8 mouse cellular contexts compared by ENCODE assay signal in the genomic region with DNA sequence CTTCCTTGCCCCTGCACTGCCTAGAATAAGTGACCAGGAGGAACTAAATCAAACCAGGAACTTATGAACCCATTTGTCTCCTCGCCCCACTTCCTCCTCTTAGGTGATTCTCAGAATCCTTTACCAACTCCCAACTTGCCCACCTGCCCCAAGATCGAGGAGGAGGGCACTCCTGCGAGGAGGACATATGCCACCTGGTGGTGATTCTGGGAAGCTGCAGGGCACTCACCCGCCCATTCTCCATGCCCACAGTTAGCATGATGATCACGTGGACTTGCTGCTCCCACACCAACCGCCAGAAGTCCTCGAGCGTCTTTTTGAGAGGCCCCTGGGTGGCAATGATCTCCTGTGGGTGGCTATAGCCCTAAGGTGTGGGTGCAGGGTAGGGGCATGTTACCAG. TPM values are rescaled to one million over a fixed set of nuclear protein-coding genes. Genes with fewer than 3 reads are reported as not detected.
DNase-seq lines count a peak whose midpoint lies in the region; ATAC-seq lines count a peak whose summit lies in the region.

No protein-coding gene starts in this region.

- H3K27me3 ChIP-seq in forebrain, embryonic 10.5 days (ENCODE audit: poor library complexity, severe bottlenecking): peaks cover 28% of the 10 kb centered on the region
- H3K27me3 ChIP-seq in forebrain, embryonic 15.5 days: no peaks in the 10 kb centered on the region
- H3K27me3 ChIP-seq in embryonic facial prominence, embryonic 14.5 days (replicated peaks; ENCODE audit: control insufficient read depth, insufficient read depth, low read length): no peaks in the 10 kb centered on the region

- intact Hi-C loops in left cerebral cortex, postnatal 4 days (cut with DNase I): loop anchor here (5.0 kb wide), 1 partner anchor 125 kb away; no protein-coding TSS in a partner anchor

- H3K4me2 ChIP-seq in forebrain, embryonic 15.5 days (replicated peaks): no peak overlapping the region
- no peak overlapping the region for H3K4me2 ChIP-seq in embryonic facial prominence, embryonic 14.5 days (ENCODE audit: low read depth, low read length)

- peaks cover 9% of the 10 kb centered on the region for H3K4me1 ChIP-seq in forebrain, embryonic 10.5 days
- H3K4me1 ChIP-seq in forebrain, embryonic 15.5 days: no peaks in the 10 kb centered on the region
- H3K4me1 ChIP-seq in embryonic facial prominence, embryonic 14.5 days (ENCODE audit: control insufficient read depth, insufficient read depth, low read length): no peaks in the 10 kb centered on the region

- WGBS in forebrain, embryonic 10.5 days: 12% methylated on average over 8 of the region's 8 CpGs
- 9% methylated on average over 8 of the region's 8 CpGs for WGBS in forebrain, embryonic 15.5 days
- 11% methylated on average over 8 of the region's 8 CpGs for WGBS in embryonic facial prominence, embryonic 14.5 days

- H3K27ac ChIP-seq in forebrain, embryonic 10.5 days: no peak overlapping the region
- H3K27ac ChIP-seq in forebrain, embryonic 15.5 days (replicated peaks): no peak overlapping the region
- no peak overlapping the region for H3K27ac ChIP-seq in embryonic facial prominence, embryonic 14.5 days (replicated peaks; ENCODE audit: low read depth, low read length)

- H3K9me3 ChIP-seq in forebrain, embryonic 10.5 days: no peaks in the 10 kb centered on the region
- no peaks in the 10 kb centered on the region for H3K9me3 ChIP-seq in forebrain, embryonic 15.5 days
- no peaks in the 10 kb centered on the region for H3K9me3 ChIP-seq in embryonic facial prominence, embryonic 14.5 days (ENCODE audit: control insufficient read depth, low read length)

- no peak overlapping the region for H3K9ac ChIP-seq in forebrain, embryonic 15.5 days (replicated peaks)
- H3K9ac ChIP-seq in embryonic facial prominence, embryonic 14.5 days (ENCODE audit: low read depth, low read length): no peak overlapping the region

- H3K4me3 ChIP-seq in forebrain, embryonic 10.5 days: no peak overlapping the region
- no peak overlapping the region for H3K4me3 ChIP-seq in forebrain, embryonic 15.5 days
- H3K4me3 ChIP-seq in embryonic facial prominence, embryonic 14.5 days (ENCODE audit: low read depth, low read length): no peak overlapping the region

- DNase-seq in forebrain, embryonic 10.5 days (ENCODE audit: extremely low spot score, low spot score): peak; percentile 62
- DNase-seq in urinary bladder, postnatal 25 days (ENCODE audit: low spot score): peak; percentile 30
- no peak for DNase-seq in urinary bladder, adult 2 months (ENCODE audit: low spot score)
- no peak for DNase-seq in embryonic facial prominence, embryonic 14.5 days (ENCODE audit: low spot score)
- peak; percentile 47 for DNase-seq in left cerebral cortex, postnatal 4 days
- DNase-seq in naive thymus-derived CD4-positive, alpha-beta T cell, adult 2 months (ENCODE audit: low read depth): peak; percentile 89
- no peak for DNase-seq in frontal cortex, postnatal 10 days (ENCODE audit: low spot score in 2 of 2)

- ATAC-seq in forebrain, embryonic 15.5 days (replicated peaks): no peak
- ATAC-seq in embryonic facial prominence, embryonic 14.5 days (ENCODE audit: low read depth): 0 out of 2 replicates have a peak, but pooled peaks have one; percentile 30

- H3K36me3 ChIP-seq in forebrain, embryonic 10.5 days (replicated peaks): no peaks in the 10 kb centered on the region
- no peaks in the 10 kb centered on the region for H3K36me3 ChIP-seq in forebrain, embryonic 15.5 days
- no peaks in the 10 kb centered on the region for H3K36me3 ChIP-seq in embryonic facial prominence, embryonic 14.5 days (ENCODE audit: control insufficient read depth, insufficient read depth, low read length)

RNA-seq across cellular contexts. Expression of gene Lgr6, which starts 7.6 kb away (rescaled TPM):
- polyA plus RNA-seq in forebrain, embryonic 10.5 days (2016; fragmentation: Nextera tagmentation; extraction: Ambion mirVana): 0.07 and 0.14 TPM in 2 replicates
- polyA plus RNA-seq in forebrain, embryonic 15.5 days (2015; fragmentation: Nextera tagmentation; extraction: Ambion mirVana): 0.41 and 0.61 TPM in 2 replicates
- 0.34 and 0.55 TPM in 2 replicates for polyA plus RNA-seq in urinary bladder, adult 2 months (2012; rRNA removed)
- 7.0 and 7.5 TPM in 2 replicates for polyA plus RNA-seq in embryonic facial prominence, embryonic 14.5 days (2014; fragmentation: Nextera tagmentation; extraction: Ambion mirVana)
- 1 to 10 TPM; 1.6 to 2.3 TPM for total RNA-seq in left cerebral cortex, postnatal 4 days (2021)

RNA-seq across cellular contexts. Expression of gene Ptpn7, which starts 19.8 kb away (rescaled TPM):
- polyA plus RNA-seq in forebrain, embryonic 10.5 days (2016; fragmentation: Nextera tagmentation; extraction: Ambion mirVana): 1.9 and 2.3 TPM in 2 replicates
- polyA plus RNA-seq in forebrain, embryonic 15.5 days (2015; fragmentation: Nextera tagmentation; extraction: Ambion mirVana): 0.23 and 0.24 TPM in 2 replicates
- 2.6 and 2.7 TPM in 2 replicates for polyA plus RNA-seq in urinary bladder, adult 2 months (2012; rRNA removed)
- 2.1 and 2.7 TPM in 2 replicates for polyA plus RNA-seq in embryonic facial prominence, embryonic 14.5 days (2014; fragmentation: Nextera tagmentation; extraction: Ambion mirVana)
- under 1 TPM; 0.10 to 0.24 TPM for total RNA-seq in left cerebral cortex, postnatal 4 days (2021)

RNA-seq across cellular contexts. Expression of gene Arl8a, which starts 34.0 kb away (rescaled TPM):
- polyA plus RNA-seq in forebrain, embryonic 10.5 days (2016; fragmentation: Nextera tagmentation; extraction: Ambion mirVana): 37.6 and 39.2 TPM in 2 replicates
- 301 and 307 TPM in 2 replicates for polyA plus RNA-seq in forebrain, embryonic 15.5 days (2015; fragmentation: Nextera tagmentation; extraction: Ambion mirVana)
- polyA plus RNA-seq in urinary bladder, adult 2 months (2012; rRNA removed): 115 and 118 TPM in 2 replicates
- polyA plus RNA-seq in embryonic facial prominence, embryonic 14.5 days (2014; fragmentation: Nextera tagmentation; extraction: Ambion mirVana): 73.8 and 74.7 TPM in 2 replicates
- total RNA-seq in left cerebral cortex, postnatal 4 days (2021): 100 to 1,000 TPM; 508 to 512 TPM

RNA-seq across cellular contexts. Expression of gene Gpr37l1, which starts 54.8 kb away (rescaled TPM):
- not detected in 2 replicates for polyA plus RNA-seq in forebrain, embryonic 10.5 days (2016; fragmentation: Nextera tagmentation; extraction: Ambion mirVana)
- polyA plus RNA-seq in forebrain, embryonic 15.5 days (2015; fragmentation: Nextera tagmentation; extraction: Ambion mirVana): 0.31 and 0.33 TPM in 2 replicates
- 6.8 and 7.3 TPM in 2 replicates for polyA plus RNA-seq in urinary bladder, adult 2 months (2012; rRNA removed)
- polyA plus RNA-seq in embryonic facial prominence, embryonic 14.5 days (2014; fragmentation: Nextera tagmentation; extraction: Ambion mirVana): 0.34 and 0.47 TPM in 2 replicates
- 10 to 100 TPM; 15.8 to 18.8 TPM for total RNA-seq in left cerebral cortex, postnatal 4 days (2021)

Comparison
In these comparisons a context has a peak if more than half of its experiments do, and no peak if none do; other contexts are left out.
1. DNase-seq: peak in forebrain, embryonic 10.5 days (single experiment), urinary bladder, postnatal 25 days (single experiment), left cerebral cortex, postnatal 4 days (single experiment) and naive thymus-derived CD4-positive, alpha-beta T cell, adult 2 months (single experiment); none in urinary bladder, adult 2 months (single experiment), embryonic facial prominence, embryonic 14.5 days (single experiment) and frontal cortex, postnatal 10 days (0 of 2).